In genomic region chr12:87132210-87132609, GRCm38 (mm10) we compare ENCODE assay signal across 23 mouse cellular contexts. TPM values are rescaled to one million over a fixed set of nuclear protein-coding genes. Genes with fewer than 3 reads are reported as not detected.
DNase-seq lines count a peak whose midpoint lies in the region; ATAC-seq and TF ChIP-seq lines count a peak whose summit lies in the region.
"Had no signal": no experiment of that assay in that cellular context is flagged by ENCODE, and none has a peak within 500 bp of the region (broad histone marks: within the 10 kb centered on the region; RNA-seq: fewer than 3 reads in every experiment).

No protein-coding gene starts in this region.

- H3K36me3 ChIP-seq in testis, adult 2 months (ENCODE audit: control insufficient read depth, insufficient read depth, low read length) = peaks cover 4% of the 10 kb centered on the region
- peaks cover 65% of the 10 kb centered on the region for H3K36me3 ChIP-seq in hindbrain, embryonic 10.5 days

- H3K4me3 ChIP-seq in lung, adult 2 months (replicated peaks; ENCODE audit: extremely low read depth, low read depth, low read length) = no peak overlapping the region
- no peak overlapping the region for H3K4me3 ChIP-seq in testis, adult 2 months (ENCODE audit: control insufficient read depth, low read depth, low read length)
- H3K4me3 ChIP-seq in hindbrain, embryonic 10.5 days = no peak overlapping the region
- H3K4me3 ChIP-seq: embryonic facial prominence, embryonic 12.5 days; embryonic facial prominence, embryonic 15.5 days; heart, embryonic 12.5 days; heart, embryonic 15.5 days had no signal

- 60% methylated on average over 6 of the region's 6 CpGs for WGBS in lung, adult 2 months
- 91% methylated on average over 6 of the region's 6 CpGs for WGBS in hindbrain, embryonic 10.5 days

- peak; percentile 7 for DNase-seq in lung, postnatal 25 days (ENCODE audit: low spot score)
- DNase-seq in lung, adult 2 months = no peak
- no peak for DNase-seq in testis, postnatal 10 days (ENCODE audit: low spot score)
- no peak for DNase-seq in hindbrain, embryonic 10.5 days (ENCODE audit: low spot score)
- DNase-seq: adrenal gland, adult 8-10 months; cerebellum, adult 11-12 months; cerebellum, adult 9-10 months; gastrocnemius, postnatal 25 days had no signal

- H3K27me3 ChIP-seq in testis, adult 2 months (ENCODE audit: control insufficient read depth, insufficient read depth, low read length) = no peaks in the 10 kb centered on the region
- H3K27me3 ChIP-seq in hindbrain, embryonic 10.5 days (ENCODE audit: insufficient read depth, poor library complexity, severe bottlenecking) = no peaks in the 10 kb centered on the region
- H3K27me3 ChIP-seq: embryonic facial prominence, embryonic 12.5 days; embryonic facial prominence, embryonic 15.5 days; heart, embryonic 12.5 days; heart, embryonic 15.5 days had no signal

- TF ChIP-seq POLR2A in lung, adult 2 months (IDR thresholded peaks at IDR 0.05; ENCODE audit: borderline replicate concordance, extremely low read depth, low read depth, low read length) = no peak
- TF ChIP-seq POLR2A in testis, adult 2 months (IDR thresholded peaks at IDR 0.05; ENCODE audit: control insufficient read depth, low read depth, low read length) = no peak

- peak; percentile 26; the same call in 1 of the 2 replicates for ATAC-seq in megakaryocyte-erythroid progenitor cell, adult 5-6 weeks (replicated peaks; ENCODE audit: low FRiP score, low TSS enrichment, poor library complexity, severe bottlenecking)
- ATAC-seq: activated CD4-positive, CD25-positive, alpha-beta regulatory T cell, adult 4 months; CD4-positive, CD25-positive, alpha-beta regulatory T cell, adult 4 months; forebrain, postnatal 0 days; inflammation-experienced regulatory T-cells, adult 6 months had no signal

- no peaks in the 10 kb centered on the region for H3K9me3 ChIP-seq in hindbrain, embryonic 10.5 days
- H3K9me3 ChIP-seq: embryonic facial prominence, embryonic 12.5 days; embryonic facial prominence, embryonic 15.5 days; heart, embryonic 12.5 days; heart, embryonic 15.5 days had no signal

- no peaks in the 10 kb centered on the region; the same call in 1 of the 2 replicates for H3K4me1 ChIP-seq in lung, adult 2 months (ENCODE audit: control insufficient read depth, insufficient read depth, low read length)
- H3K4me1 ChIP-seq in testis, adult 2 months (ENCODE audit: control insufficient read depth, insufficient read depth, low read length) = no peaks in the 10 kb centered on the region
- no peaks in the 10 kb centered on the region for H3K4me1 ChIP-seq in hindbrain, embryonic 10.5 days (replicated peaks)
- H3K4me1 ChIP-seq: embryonic facial prominence, embryonic 12.5 days; embryonic facial prominence, embryonic 15.5 days had no signal

- no peak for TF ChIP-seq CTCF in lung, adult 2 months (IDR thresholded peaks at IDR 0.05; ENCODE audit: insufficient read depth, low read length)
- TF ChIP-seq CTCF in testis, adult 2 months (IDR thresholded peaks at IDR 0.05; ENCODE audit: control insufficient read depth, insufficient read depth, insufficient replicate concordance, low read depth, low read length) = no peak

- H3K27ac ChIP-seq in testis, adult 2 months (ENCODE audit: control insufficient read depth, insufficient read depth, low read depth, low read length) = peak overlapping the region; percentile 80
- no peak overlapping the region for H3K27ac ChIP-seq in hindbrain, embryonic 10.5 days
- H3K27ac ChIP-seq: embryonic facial prominence, embryonic 12.5 days; embryonic facial prominence, embryonic 15.5 days; heart, embryonic 15.5 days; hindbrain, embryonic 14.5 days; hindbrain, postnatal 0 days had no signal

RNA-seq across cellular contexts. Expression of gene Gstz1, which starts 14.8 kb away (rescaled TPM):
- polyA plus RNA-seq in lung, adult 2 months (2012; rRNA removed) = 54.5 and 69.7 TPM in 2 replicates
- polyA plus RNA-seq in testis, adult 2 months (2012; rRNA removed) = 76.4 and 81.4 TPM in 2 replicates
- 32.8 and 38.3 TPM in 2 replicates for total RNA-seq in megakaryocyte-erythroid progenitor cell, adult 5-6 weeks (2014; fragmentation: Nextera tagmentation)
- total RNA-seq in megakaryocyte-erythroid progenitor cell, adult 5-6 weeks (2017) = 25.1 and 43.6 TPM in 2 replicates
- 29.3 and 32.9 TPM in 2 replicates for polyA plus RNA-seq in hindbrain, embryonic 10.5 days (2016; fragmentation: Nextera tagmentation; extraction: Ambion mirVana)

RNA-seq across cellular contexts. Expression of gene Pomt2, which starts 15.6 kb away (rescaled TPM):
- polyA plus RNA-seq in lung, adult 2 months (2012; rRNA removed) = 15.1 and 15.7 TPM in 2 replicates
- 66.1 and 69.6 TPM in 2 replicates for polyA plus RNA-seq in testis, adult 2 months (2012; rRNA removed)
- total RNA-seq in megakaryocyte-erythroid progenitor cell, adult 5-6 weeks (2014; fragmentation: Nextera tagmentation) = 6.6 and 10.4 TPM in 2 replicates
- 5.1 and 7.7 TPM in 2 replicates for total RNA-seq in megakaryocyte-erythroid progenitor cell, adult 5-6 weeks (2017)
- 15.3 and 15.4 TPM in 2 replicates for polyA plus RNA-seq in hindbrain, embryonic 10.5 days (2016; fragmentation: Nextera tagmentation; extraction: Ambion mirVana)

RNA-seq across cellular contexts. Expression of gene Ngb, which starts 29.9 kb away (rescaled TPM):
- polyA plus RNA-seq in lung, adult 2 months (2012; rRNA removed) = 4.8 and 7.8 TPM in 2 replicates
- polyA plus RNA-seq in testis, adult 2 months (2012; rRNA removed) = 1.5 and 2.0 TPM in 2 replicates
- total RNA-seq in megakaryocyte-erythroid progenitor cell, adult 5-6 weeks (2014; fragmentation: Nextera tagmentation) = not detected in 2 replicates
- not detected in 2 replicates for total RNA-seq in megakaryocyte-erythroid progenitor cell, adult 5-6 weeks (2017)
- polyA plus RNA-seq in hindbrain, embryonic 10.5 days (2016; fragmentation: Nextera tagmentation; extraction: Ambion mirVana) = 0.27 and 0.35 TPM in 2 replicates
- total RNA-seq: gastrocnemius, adult 8-10 months; heart, adult 18-20 months; heart, postnatal 36 days had no signal
- polyA plus RNA-seq: CD4-positive, CD25-positive, alpha-beta regulatory T cell, adult 4 months; heart, embryonic 12.5 days; inflammation-experienced regulatory T-cells, adult 6 months had no signal
